Mouse (Mus musculus) MEL (cell line): ENCODE results near the gene Lcp1.

Source experiments
- BHLHE40 ChIP-seq: IDR thresholded peaks from 2 replicates; pipeline ENCODE4 v1.6.1; 2012; ENCODE audit warnings: low read depth, mild to moderate bottlenecking, inconsistent platforms, low read length, improper control_type of control experiment, borderline replicate concordance
- CTCF ChIP-seq, 3 experiments: IDR thresholded peaks in 2 of 3; conservative IDR thresholded peaks in 1 of 3; 2 replicates each; pipeline ENCODE4 v1.5.1; 2011 to 2012; ENCODE audit warnings: low read length in 3 of 3, low read depth in 2 of 3, mild to moderate bottlenecking in 2 of 3, improper control_type of control experiment in 1 of 3, inconsistent platforms in 1 of 3, mixed read lengths in 1 of 3, moderate library complexity in 1 of 3; ENCODE audit not compliant: control insufficient read depth in 1 of 3, insufficient read depth in 1 of 3, poor library complexity in 1 of 3, severe bottlenecking in 1 of 3
- JUND ChIP-seq: IDR thresholded peaks from 2 replicates; pipeline ENCODE4 v1.6.1; 2011; ENCODE audit warnings: low read depth, mild to moderate bottlenecking, improper control_type of control experiment, low read length
- POLR2A ChIP-seq, 2 experiments: IDR thresholded peaks; 2 replicates each; pipeline ENCODE4 v1.6.1; 2011 to 2012; ENCODE audit warnings: low read length in 2 of 2, mild to moderate bottlenecking in 2 of 2, control low read depth in 1 of 2, improper control_type of control experiment in 1 of 2, low read depth in 1 of 2, moderate library complexity in 1 of 2; ENCODE audit not compliant: control insufficient read depth in 1 of 2, insufficient read depth in 1 of 2, poor library complexity in 1 of 2
- USF1 ChIP-seq: IDR thresholded peaks from 2 replicates; pipeline ENCODE4 v1.6.1; 2014; ENCODE audit warnings: low read depth, mild to moderate bottlenecking, inconsistent platforms, low read length, improper control_type of control experiment, moderate library complexity

DNA sequence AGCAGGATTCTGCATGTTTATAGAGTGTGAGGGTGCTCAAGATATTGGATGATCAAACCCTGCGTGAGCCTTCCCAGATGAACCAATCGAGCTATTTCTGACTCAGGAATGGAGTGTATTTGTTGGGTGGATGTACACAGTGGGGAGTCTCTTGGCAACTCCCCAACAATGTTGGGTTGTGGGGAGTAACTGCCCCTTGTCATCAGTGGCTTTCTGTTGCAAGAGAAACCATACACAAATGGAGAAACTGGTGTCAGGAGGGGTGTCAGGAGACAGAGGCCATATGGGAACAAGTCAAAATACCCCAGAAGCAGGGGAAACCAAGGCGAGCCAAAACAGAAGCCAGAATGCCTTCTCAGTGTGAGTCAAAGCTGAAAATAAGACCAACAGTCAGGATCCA is 20.2 kb downstream of the Lcp1 start:
- TF ChIP-seq BHLHE40 (no peak), JUND (no peak), CTCF (IDR thresholded peaks at IDR 0.05 in 2 of 3, conservative IDR thresholded peaks at IDR 0.05 in 1 of 3; ENCODE audit: control insufficient read depth in 1 of 3, insufficient read depth in 1 of 3, low read depth in 2 of 3, low read length in 3 of 3, poor library complexity in 1 of 3, severe bottlenecking in 1 of 3) (no peak), POLR2A (IDR thresholded peaks at IDR 0.05; ENCODE audit: control insufficient read depth in 1 of 2, insufficient read depth in 1 of 2, low read depth in 1 of 2, low read length in 2 of 2, poor library complexity in 1 of 2) (no peak), USF1 (no peak)
